Mouse (Mus musculus): ENCODE measurements around the gene Bcl2. TPM values are rescaled to one million over a fixed set of nuclear protein-coding genes. Genes with fewer than 3 reads are reported as not detected.

Gene Bcl2
- polyA plus RNA-seq, 1 experiment from 2014 or later, result 17.8 TPM

DNA sequence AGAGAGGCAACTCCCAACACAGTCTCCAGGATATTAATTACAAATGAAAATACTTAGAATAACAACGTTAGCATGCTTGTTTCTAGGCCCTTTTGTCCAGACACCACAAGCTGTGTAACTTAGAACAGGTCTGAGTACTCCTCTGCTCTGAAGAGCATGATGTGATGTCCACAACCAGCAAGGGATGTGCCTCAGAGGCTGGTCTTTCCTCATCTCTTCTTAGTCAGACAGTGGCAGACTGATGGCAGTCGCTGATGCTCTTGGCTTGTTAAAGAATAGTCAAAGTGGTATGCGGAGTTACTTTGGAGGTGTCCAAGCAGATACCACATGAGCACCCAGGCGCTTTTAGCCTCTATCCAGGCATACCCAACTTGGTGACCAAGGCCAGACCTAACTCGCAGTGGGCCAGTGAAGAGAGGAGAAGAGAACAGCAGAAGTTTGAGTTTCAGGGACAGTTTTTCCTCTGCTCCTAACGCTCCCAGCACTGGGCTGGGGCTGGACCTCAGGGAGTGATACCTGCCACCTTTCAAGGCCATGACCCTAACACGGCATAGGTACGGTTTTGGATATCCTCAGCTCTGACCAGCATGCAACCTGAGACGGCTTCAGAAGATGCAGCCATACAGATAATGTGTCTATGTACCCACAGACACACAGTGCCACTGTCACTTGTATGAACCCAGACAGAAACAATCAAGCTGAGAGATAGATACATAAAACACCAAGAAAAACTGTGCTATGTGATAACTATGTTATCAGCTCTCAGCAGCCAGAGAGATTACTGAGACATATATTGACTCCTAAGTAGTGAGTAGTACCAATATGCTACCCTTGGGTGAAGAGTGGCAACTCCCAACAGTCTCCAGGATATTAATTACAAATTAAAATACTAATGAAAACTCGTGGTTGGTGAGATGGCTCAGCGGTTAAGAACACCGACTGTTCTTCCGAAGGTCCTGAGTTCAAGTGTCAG lies 1.3 kb upstream of the Bcl2 start:
- H3K4me1 ChIP-seq (ENCODE audit: control insufficient read depth, insufficient read depth, low read length), result peaks cover 10% of the 10 kb centered on the region; the same call in 1 of the 2 replicates
- peak overlapping the region; percentile 91 for H3K9ac ChIP-seq (ENCODE audit: low read length)
- H3K9me3 ChIP-seq (replicated peaks; ENCODE audit: control insufficient read depth, low read length), result no peaks in the 10 kb centered on the region
- no peak overlapping the region for H3K27ac ChIP-seq (ENCODE audit: low read length)
- 83% methylated on average over 13 of the region's 13 CpGs for WGBS
- H3K27me3 ChIP-seq (ENCODE audit: control insufficient read depth, insufficient read depth, low read length), result no peaks in the 10 kb centered on the region
- no peak for ATAC-seq (ENCODE audit: insufficient read depth, low FRiP score)
- no peaks in the 10 kb centered on the region for H3K36me3 ChIP-seq (ENCODE audit: control insufficient read depth, insufficient read depth, low read length)
- H3K4me2 ChIP-seq (ENCODE audit: low read depth, low read length), result peak overlapping the region; percentile 93; the same call in 1 of the 2 replicates
- peak overlapping the region; percentile 56; the same call in 1 of the 2 replicates for H3K4me3 ChIP-seq (replicated peaks; ENCODE audit: low read length)

DNA sequence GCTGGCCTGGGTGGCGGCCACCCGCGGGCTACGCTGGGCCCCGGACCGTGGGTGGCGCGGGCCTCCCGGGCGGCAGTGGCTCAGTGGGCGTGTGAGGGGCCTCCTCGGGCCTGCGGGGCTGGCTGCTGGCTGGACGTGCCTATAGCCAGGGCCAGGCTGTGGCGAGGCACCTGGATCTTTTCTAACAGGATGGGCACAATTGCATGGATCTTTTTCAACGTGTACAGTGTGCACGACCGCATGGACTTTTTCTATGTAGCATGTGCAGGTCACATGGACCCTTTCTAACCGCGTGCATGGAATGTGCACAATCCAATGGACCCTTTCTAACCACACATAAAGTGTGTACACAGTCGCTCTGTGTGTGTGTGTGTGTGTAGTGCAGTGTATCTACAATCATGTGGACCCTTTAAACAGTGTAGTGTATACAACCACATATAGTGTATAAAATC lies 482 bp upstream of the Bcl2 start:
- Histone ChIP-seq H3K27me3 (ENCODE audit: control insufficient read depth, insufficient read depth, low read length) (no peaks in the 10 kb centered on the region), H3K4me2 (ENCODE audit: low read depth, low read length) (peak overlapping the region; percentile 93), H3K36me3 (ENCODE audit: control insufficient read depth, insufficient read depth, low read length) (no peaks in the 10 kb centered on the region), H3K27ac (ENCODE audit: low read length) (peak overlapping the region; percentile 93), H3K9ac (ENCODE audit: low read length) (peak overlapping the region; percentile 91), H3K4me3 (replicated peaks; ENCODE audit: low read length) (peak overlapping the region; percentile 56), H3K4me1 (ENCODE audit: control insufficient read depth, insufficient read depth, low read length) (peaks cover 12% of the 10 kb centered on the region; the same call in 1 of the 2 replicates), H3K9me3 (replicated peaks; ENCODE audit: control insufficient read depth, low read length) (no peaks in the 10 kb centered on the region)
- WGBS, result 2% methylated on average over 20 of the region's 21 CpGs
- ATAC-seq (ENCODE audit: insufficient read depth, low FRiP score), result no peak; the same call in 1 of the 2 replicates

DNA sequence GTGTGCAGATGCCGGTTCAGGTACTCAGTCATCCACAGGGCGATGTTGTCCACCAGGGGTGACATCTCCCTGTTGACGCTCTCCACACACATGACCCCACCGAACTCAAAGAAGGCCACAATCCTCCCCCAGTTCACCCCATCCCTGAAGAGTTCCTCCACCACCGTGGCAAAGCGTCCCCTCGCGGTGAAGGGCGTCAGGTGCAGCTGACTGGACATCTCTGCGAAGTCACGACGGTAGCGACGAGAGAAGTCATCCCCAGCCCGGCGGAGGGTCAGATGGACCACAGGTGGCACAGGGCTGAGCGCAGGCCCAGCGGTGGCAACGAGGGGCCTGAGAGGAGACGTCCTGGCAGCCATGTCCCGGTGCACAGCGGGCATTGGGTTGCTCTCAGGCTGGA lies 1.7 kb downstream of the Bcl2 start:
- Histone ChIP-seq H3K36me3 (ENCODE audit: control insufficient read depth, insufficient read depth, low read length) (no peaks in the 10 kb centered on the region), H3K4me1 (ENCODE audit: control insufficient read depth, insufficient read depth, low read length) (peaks cover 16% of the 10 kb centered on the region; the same call in 1 of the 2 replicates), H3K4me3 (replicated peaks; ENCODE audit: low read length) (peak overlapping the region; percentile 56), H3K9ac (ENCODE audit: low read length) (peak overlapping the region; percentile 72), H3K27ac (ENCODE audit: low read length) (no peak overlapping the region), H3K4me2 (ENCODE audit: low read depth, low read length) (peak overlapping the region; percentile 93), H3K9me3 (replicated peaks; ENCODE audit: control insufficient read depth, low read length) (no peaks in the 10 kb centered on the region), H3K27me3 (ENCODE audit: control insufficient read depth, insufficient read depth, low read length) (no peaks in the 10 kb centered on the region)
- no peak for ATAC-seq (ENCODE audit: insufficient read depth, low FRiP score)
- 6% methylated on average over 22 of the region's 22 CpGs for WGBS

DNA sequence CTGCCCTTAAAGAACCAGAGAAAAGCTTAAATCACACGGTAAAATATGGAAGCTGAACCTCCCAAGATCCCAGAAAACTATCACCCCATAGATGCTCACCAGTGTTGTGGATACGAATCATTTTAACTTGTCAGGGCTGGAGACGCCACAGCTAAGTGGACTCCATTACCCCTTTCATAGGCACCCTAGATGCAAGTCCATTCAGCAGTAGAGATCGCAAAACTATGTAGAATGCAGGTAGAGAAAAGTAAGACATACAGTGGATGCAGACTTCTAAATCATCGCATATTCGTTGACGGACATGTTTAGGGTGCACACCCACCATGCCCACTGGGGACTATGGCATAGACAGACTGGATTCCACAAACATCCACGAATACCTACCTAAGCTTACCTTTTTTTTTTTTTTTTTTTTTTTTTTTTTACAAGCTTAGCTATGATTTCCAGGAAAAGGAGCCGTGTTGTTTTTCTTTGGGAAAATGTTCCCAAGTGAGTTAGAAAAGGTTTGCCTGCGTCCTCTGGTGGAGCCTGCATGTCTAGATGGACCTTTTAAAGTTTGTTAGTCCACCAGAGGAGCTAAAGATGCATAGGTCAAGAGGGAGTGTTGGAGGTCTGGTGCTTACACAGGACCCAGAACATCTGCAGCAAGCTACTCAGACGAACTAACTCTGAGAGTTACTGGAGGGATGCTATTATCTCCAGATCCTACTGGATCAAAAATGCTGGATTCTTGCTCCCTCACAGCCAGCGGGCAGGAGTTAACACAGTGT lies 2.5 kb downstream of the Bcl2 start:
- peaks cover 16% of the 10 kb centered on the region; the same call in 1 of the 2 replicates for H3K4me1 ChIP-seq (ENCODE audit: control insufficient read depth, insufficient read depth, low read length)
- H3K4me2 ChIP-seq (ENCODE audit: low read depth, low read length), result peak overlapping the region; percentile 93
- H3K36me3 ChIP-seq (ENCODE audit: control insufficient read depth, insufficient read depth, low read length), result no peaks in the 10 kb centered on the region
- H3K27ac ChIP-seq (ENCODE audit: low read length), result no peak overlapping the region
- ATAC-seq (ENCODE audit: insufficient read depth, low FRiP score), result no peak
- H3K9me3 ChIP-seq (replicated peaks; ENCODE audit: control insufficient read depth, low read length), result no peaks in the 10 kb centered on the region
- 48% methylated on average over 12 of the region's 12 CpGs for WGBS
- peak overlapping the region; percentile 72 for H3K9ac ChIP-seq (ENCODE audit: low read length)
- H3K4me3 ChIP-seq (replicated peaks; ENCODE audit: low read length), result peak overlapping the region; percentile 56
- no peaks in the 10 kb centered on the region for H3K27me3 ChIP-seq (ENCODE audit: control insufficient read depth, insufficient read depth, low read length)

DNA sequence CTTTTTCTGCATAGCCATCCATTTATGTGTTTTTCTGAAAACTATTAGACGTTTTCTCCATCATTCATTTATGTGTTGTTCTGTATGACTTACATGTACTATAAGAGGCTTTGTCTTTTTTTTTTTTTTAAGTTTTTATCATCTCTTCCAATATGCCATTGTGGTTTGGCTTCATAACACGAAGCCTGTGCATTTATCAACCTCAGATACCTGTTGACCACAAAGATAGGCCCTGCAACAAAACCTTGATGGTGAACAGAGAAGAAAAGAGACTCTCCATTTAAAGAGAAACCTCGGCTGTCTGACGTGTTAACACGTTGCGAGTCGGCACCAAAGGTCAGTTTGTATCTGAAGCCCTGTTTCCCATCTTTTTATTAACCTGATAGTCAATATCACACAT lies 3.9 kb downstream of the Bcl2 start:
- ATAC-seq (ENCODE audit: insufficient read depth, low FRiP score), result no peak
- WGBS, result 66% methylated on average over 7 of the region's 7 CpGs
- H3K27ac ChIP-seq (ENCODE audit: low read length), result no peak overlapping the region
- no peaks in the 10 kb centered on the region for H3K36me3 ChIP-seq (ENCODE audit: control insufficient read depth, insufficient read depth, low read length)
- peaks cover 16% of the 10 kb centered on the region; the same call in 1 of the 2 replicates for H3K4me1 ChIP-seq (ENCODE audit: control insufficient read depth, insufficient read depth, low read length)
- H3K4me2 ChIP-seq (ENCODE audit: low read depth, low read length), result peak overlapping the region; percentile 32
- no peaks in the 10 kb centered on the region for H3K27me3 ChIP-seq (ENCODE audit: control insufficient read depth, insufficient read depth, low read length)
- no peaks in the 10 kb centered on the region for H3K9me3 ChIP-seq (replicated peaks; ENCODE audit: control insufficient read depth, low read length)
- peak overlapping the region; percentile 5; the same call in 1 of the 2 replicates for H3K4me3 ChIP-seq (replicated peaks; ENCODE audit: low read length)
- H3K9ac ChIP-seq (ENCODE audit: low read length), result no peak overlapping the region

DNA sequence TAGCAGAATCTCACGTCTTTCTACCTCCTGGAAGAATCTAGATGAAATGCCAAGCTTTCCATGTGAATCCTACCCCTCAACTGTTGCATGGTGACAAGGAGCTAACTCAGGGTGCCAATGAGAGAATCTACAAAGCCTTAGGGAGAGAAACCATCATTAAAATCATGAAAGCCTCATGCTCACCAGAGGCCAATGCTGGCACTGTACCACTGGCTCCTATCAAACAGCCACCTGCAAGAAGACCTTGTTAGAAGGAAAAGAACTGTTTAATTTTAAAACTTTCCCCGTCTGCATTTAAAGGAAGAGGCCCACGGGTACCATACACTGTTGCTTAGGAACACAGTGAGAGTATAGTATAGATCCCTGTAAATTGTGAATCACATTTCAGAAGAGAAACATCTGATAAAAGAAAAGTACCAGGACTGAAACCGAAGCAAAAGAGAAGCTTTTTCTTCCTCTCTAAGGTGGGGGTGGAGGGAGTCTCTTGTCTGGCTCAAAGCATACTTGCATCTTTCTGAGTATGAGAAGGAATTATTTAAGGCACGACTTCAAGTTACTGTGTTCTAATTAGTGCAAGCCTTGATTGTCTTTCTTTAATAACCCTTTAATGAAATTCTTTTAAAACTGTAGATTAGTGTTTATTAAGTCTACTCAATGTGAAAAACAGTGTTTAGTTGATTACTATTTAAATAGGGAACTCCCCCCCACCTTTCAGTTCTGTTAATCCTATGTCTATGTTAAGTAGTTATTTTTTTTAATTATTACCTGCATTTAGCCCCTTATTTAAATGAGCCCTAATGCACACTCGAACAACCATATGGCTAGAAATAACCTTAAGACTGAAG lies 6.8 kb downstream of the Bcl2 start:
- H3K27me3 ChIP-seq (ENCODE audit: control insufficient read depth, insufficient read depth, low read length), result no peaks in the 10 kb centered on the region
- no peaks in the 10 kb centered on the region for H3K9me3 ChIP-seq (replicated peaks; ENCODE audit: control insufficient read depth, low read length)
- H3K4me2 ChIP-seq (ENCODE audit: low read depth, low read length), result no peak overlapping the region
- no peak overlapping the region for H3K9ac ChIP-seq (ENCODE audit: low read length)
- no peak overlapping the region for H3K4me3 ChIP-seq (replicated peaks; ENCODE audit: low read length)
- no peak for ATAC-seq (ENCODE audit: insufficient read depth, low FRiP score)
- no peak overlapping the region for H3K27ac ChIP-seq (ENCODE audit: low read length)
- H3K4me1 ChIP-seq (ENCODE audit: control insufficient read depth, insufficient read depth, low read length), result peaks cover 16% of the 10 kb centered on the region; the same call in 1 of the 2 replicates
- no peaks in the 10 kb centered on the region for H3K36me3 ChIP-seq (ENCODE audit: control insufficient read depth, insufficient read depth, low read length)
- 74% methylated on average over 6 of the region's 6 CpGs for WGBS

DNA sequence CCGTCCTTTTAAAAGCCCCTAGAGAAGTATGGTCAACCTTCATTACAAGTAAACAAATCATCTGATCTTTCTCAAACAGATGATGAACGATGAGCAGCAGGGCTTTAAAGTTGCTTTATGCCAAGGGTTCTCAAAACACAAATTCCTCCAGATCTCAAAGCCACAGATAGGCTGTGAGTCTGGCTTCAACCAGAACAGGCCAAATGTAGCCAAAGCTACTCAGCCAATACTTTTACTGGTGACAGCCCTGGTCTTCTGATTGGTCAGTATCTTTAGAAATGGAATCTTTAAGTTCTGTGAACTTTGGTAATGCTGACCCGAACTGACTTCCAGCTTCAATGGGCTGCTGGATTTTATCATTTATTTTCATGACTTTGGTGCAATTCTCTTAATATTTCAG lies 10.9 kb downstream of the Bcl2 start:
- no peaks in the 10 kb centered on the region for H3K27me3 ChIP-seq (ENCODE audit: control insufficient read depth, insufficient read depth, low read length)
- no peak overlapping the region for H3K9ac ChIP-seq (ENCODE audit: low read length)
- WGBS, result 39% methylated on average over 3 of the region's 3 CpGs
- ATAC-seq (ENCODE audit: insufficient read depth, low FRiP score), result no peak
- 0 out of 2 replicates have a peak, but pooled peaks cover 6% of the 10 kb centered on the region for H3K4me1 ChIP-seq (ENCODE audit: control insufficient read depth, insufficient read depth, low read length)
- no peak overlapping the region for H3K4me3 ChIP-seq (replicated peaks; ENCODE audit: low read length)
- no peaks in the 10 kb centered on the region for H3K9me3 ChIP-seq (replicated peaks; ENCODE audit: control insufficient read depth, low read length)
- H3K27ac ChIP-seq (ENCODE audit: low read length), result no peak overlapping the region
- no peaks in the 10 kb centered on the region for H3K36me3 ChIP-seq (ENCODE audit: control insufficient read depth, insufficient read depth, low read length)
- no peak overlapping the region for H3K4me2 ChIP-seq (ENCODE audit: low read depth, low read length)

DNA sequence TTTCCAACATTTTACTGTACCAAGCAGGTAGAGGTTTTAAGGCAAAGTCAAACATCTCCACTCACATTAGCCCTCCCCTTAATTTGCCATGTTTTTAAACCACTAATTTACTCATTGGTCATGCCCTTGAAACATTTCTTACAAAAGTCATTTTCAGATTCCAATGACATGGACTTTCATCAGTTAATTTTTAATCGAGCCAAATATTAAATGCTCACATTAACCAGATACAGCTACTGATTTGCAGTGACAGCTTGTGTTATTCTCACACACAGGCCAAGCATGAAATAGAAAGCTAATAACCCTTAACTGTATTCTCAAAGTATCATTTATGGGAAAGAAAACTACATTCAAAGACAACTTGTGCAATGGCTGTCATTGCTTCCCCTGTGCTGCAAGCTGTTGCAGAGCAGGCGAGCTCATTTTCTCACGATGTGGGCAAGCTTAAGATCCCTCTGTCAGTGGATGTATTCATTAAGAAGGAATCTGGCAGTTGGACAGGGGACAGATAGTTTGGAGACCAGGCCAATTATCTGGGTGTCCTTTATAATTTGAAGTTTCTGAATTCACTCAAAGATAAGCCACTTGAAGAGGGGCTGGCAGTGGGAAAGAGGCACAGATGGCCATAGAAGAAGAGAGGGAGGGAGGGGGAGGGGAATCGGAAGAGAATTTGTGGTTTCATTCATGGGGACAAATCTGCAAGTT lies 11.5 kb downstream of the Bcl2 start:
- H3K4me2 ChIP-seq (ENCODE audit: low read depth, low read length), result no peak overlapping the region
- H3K9ac ChIP-seq (ENCODE audit: low read length), result no peak overlapping the region
- H3K4me1 ChIP-seq (ENCODE audit: control insufficient read depth, insufficient read depth, low read length), result 0 out of 2 replicates have a peak, but pooled peaks cover 6% of the 10 kb centered on the region
- H3K27me3 ChIP-seq (ENCODE audit: control insufficient read depth, insufficient read depth, low read length), result no peaks in the 10 kb centered on the region
- WGBS, result 46% methylated on average over 4 of the region's 4 CpGs
- H3K4me3 ChIP-seq (replicated peaks; ENCODE audit: low read length), result no peak overlapping the region
- no peaks in the 10 kb centered on the region for H3K9me3 ChIP-seq (replicated peaks; ENCODE audit: control insufficient read depth, low read length)
- no peak overlapping the region for H3K27ac ChIP-seq (ENCODE audit: low read length)
- H3K36me3 ChIP-seq (ENCODE audit: control insufficient read depth, insufficient read depth, low read length), result no peaks in the 10 kb centered on the region
- no peak for ATAC-seq (ENCODE audit: insufficient read depth, low FRiP score)
